Comparison of ENCODE assay signal across 22 mouse cellular contexts in genomic region chr5:25945391-25945790, GRCm38 (mm10). TPM values are rescaled to one million over a fixed set of nuclear protein-coding genes. Genes with fewer than 3 reads are reported as not detected.
DNase-seq lines count a peak whose midpoint lies in the region; ATAC-seq and TF ChIP-seq lines count a peak whose summit lies in the region.
"Not testable (repeated sequence)": the region's sequence is repeated elsewhere in the genome, so short reads cannot be mapped to it uniquely, and the experiment has no call there.
"Had no signal": no experiment of that assay in that cellular context is flagged by ENCODE, and none has a peak within 500 bp of the region (broad histone marks: within the 10 kb centered on the region; RNA-seq: fewer than 3 reads in every experiment).

No protein-coding gene starts in this region.

- 72% methylated on average over 2 of the region's 2 CpGs for WGBS in heart, postnatal 0 days
- 82% methylated on average over 2 of the region's 2 CpGs for WGBS in limb, embryonic 14.5 days
- WGBS in liver, postnatal 0 days (ENCODE audit: insufficient replicate concordance): 74% methylated on average over 2 of the region's 2 CpGs
- 85% methylated on average over 2 of the region's 2 CpGs for whole genome bisulfite sequencing in midbrain, embryonic 11.5 days
- 88% methylated on average over 2 of the region's 2 CpGs for WGBS in neural tube, embryonic 11.5 days

- not testable (repeated sequence) for H3K27ac ChIP-seq in heart, postnatal 0 days (ENCODE audit: low read depth); limb, embryonic 14.5 days (replicated peaks; ENCODE audit: low read depth, low read length); liver, postnatal 0 days (ENCODE audit: low read depth); midbrain, embryonic 11.5 days (ENCODE audit: low read depth, low read length); neural tube, embryonic 11.5 days (ENCODE audit: low read depth, low read length)

- not testable (repeated sequence) for H3K4me3 ChIP-seq in heart, postnatal 0 days (ENCODE audit: low read depth, low read length); limb, embryonic 14.5 days (replicated peaks; ENCODE audit: low read length); liver, postnatal 0 days (ENCODE audit: low read depth, low read length); midbrain, embryonic 11.5 days (ENCODE audit: low read depth, low read length); neural tube, embryonic 11.5 days (ENCODE audit: low read depth, low read length)

- H3K36me3 ChIP-seq in heart, postnatal 0 days (replicated peaks; ENCODE audit: control insufficient read depth, insufficient read depth, low read length); limb, embryonic 14.5 days (ENCODE audit: control insufficient read depth, insufficient read depth, low read length); liver, postnatal 0 days (replicated peaks; ENCODE audit: insufficient read depth, low read length); midbrain, embryonic 11.5 days (ENCODE audit: control insufficient read depth, insufficient read depth, low read length); neural tube, embryonic 11.5 days (ENCODE audit: control insufficient read depth, insufficient read depth, low read length): not testable (repeated sequence)

- peak; percentile 83 for DNase-seq in heart, adult 11 months
- DNase-seq in heart, postnatal 0 days (ENCODE audit: low spot score): peak; percentile 5
- peak; percentile 2 for DNase-seq in limb, embryonic 14.5 days (ENCODE audit: low spot score)
- DNase-seq in liver, postnatal 0 days: peak; percentile 11
- peak; percentile 41 for DNase-seq in midbrain, embryonic 11.5 days (ENCODE audit: low spot score, missing footprints)
- DNase-seq in neural tube, embryonic 11.5 days (ENCODE audit: low spot score): peak; percentile 5

- not testable (repeated sequence) for TF ChIP-seq POLR2A in limb, embryonic 14.5 days (IDR thresholded peaks at IDR 0.05; ENCODE audit: borderline replicate concordance, extremely low read depth, insufficient read depth, insufficient read length)

- H3K9me3 ChIP-seq in heart, postnatal 0 days (replicated peaks; ENCODE audit: control insufficient read depth, low read length); limb, embryonic 14.5 days (ENCODE audit: control insufficient read depth, low read length); liver, postnatal 0 days (ENCODE audit: low read length); midbrain, embryonic 11.5 days (ENCODE audit: control insufficient read depth, low read length); neural tube, embryonic 11.5 days (ENCODE audit: control insufficient read depth, low read length): not testable (repeated sequence)

- H3K27me3 ChIP-seq in heart, postnatal 0 days (ENCODE audit: control insufficient read depth, insufficient read depth, low read length); limb, embryonic 14.5 days (ENCODE audit: control insufficient read depth, insufficient read depth, low read length); liver, postnatal 0 days (ENCODE audit: insufficient read depth, low read length); midbrain, embryonic 11.5 days (ENCODE audit: control insufficient read depth, insufficient read depth, low read length); neural tube, embryonic 11.5 days (ENCODE audit: control insufficient read depth, insufficient read depth, low read length): not testable (repeated sequence)

- H3K4me1 ChIP-seq in heart, postnatal 0 days (ENCODE audit: control insufficient read depth, insufficient read depth); limb, embryonic 14.5 days (ENCODE audit: control insufficient read depth, insufficient read depth, low read length); liver, postnatal 0 days (ENCODE audit: insufficient read depth); midbrain, embryonic 11.5 days (ENCODE audit: control insufficient read depth, insufficient read depth, low read length); neural tube, embryonic 11.5 days (ENCODE audit: control insufficient read depth, insufficient read depth, low read length): not testable (repeated sequence)

- TF ChIP-seq CTCF in heart, postnatal 0 days (IDR thresholded peaks at IDR 0.05; ENCODE audit: low read depth); liver, postnatal 0 days (IDR thresholded peaks at IDR 0.05; ENCODE audit: low read depth): not testable (repeated sequence)

- not testable (repeated sequence) for H3K4me2 ChIP-seq in heart, postnatal 0 days (ENCODE audit: low read depth, low read length); limb, embryonic 14.5 days (replicated peaks; ENCODE audit: low read depth, low read length, severe bottlenecking); liver, postnatal 0 days (ENCODE audit: low read depth, low read length); midbrain, embryonic 11.5 days; neural tube, embryonic 11.5 days (ENCODE audit: low read depth)

- not testable (repeated sequence) for ATAC-seq in heart, postnatal 0 days (ENCODE audit: insufficient read depth, low read depth); limb, embryonic 14.5 days (ENCODE audit: low FRiP score, low read depth); liver, postnatal 0 days; midbrain, embryonic 11.5 days (ENCODE audit: low FRiP score); neural tube, embryonic 11.5 days (ENCODE audit: insufficient read depth, low FRiP score, low TSS enrichment)

- TF ChIP-seq EP300 in heart, postnatal 0 days (IDR thresholded peaks at IDR 0.05; ENCODE audit: low read depth); liver, postnatal 0 days (IDR thresholded peaks at IDR 0.05; ENCODE audit: low read depth): not testable (repeated sequence)

- not testable (repeated sequence) for H3K9ac ChIP-seq in heart, postnatal 0 days (replicated peaks; ENCODE audit: low read depth, low read length); limb, embryonic 14.5 days (ENCODE audit: low read depth, low read length, severe bottlenecking); liver, postnatal 0 days (replicated peaks); midbrain, embryonic 11.5 days (ENCODE audit: low read length); neural tube, embryonic 11.5 days (ENCODE audit: low read length)

RNA-seq across cellular contexts. Expression of gene Gm21663, which starts 3.2 kb away (rescaled TPM):
- 0.42 TPM in 1 of 2 replicates, not detected in the other for total RNA-seq in heart, postnatal 0 days (2014; rRNA removed; ENCODE audit: low replicate concordance)
- not detected in 2 replicates for polyA plus RNA-seq in heart, postnatal 0 days (2015; fragmentation: Nextera tagmentation; extraction: Ambion mirVana)
- polyA plus RNA-seq in limb, embryonic 14.5 days (2012; rRNA removed): not detected in 2 replicates
- polyA plus RNA-seq in limb, embryonic 14.5 days (2014; fragmentation: Nextera tagmentation; extraction: Ambion mirVana): 0.19 TPM in 1 of 2 replicates, not detected in the other
- not detected in 2 replicates for polyA plus RNA-seq in liver, postnatal 0 days (2015; fragmentation: Nextera tagmentation; extraction: Ambion mirVana)
- polyA plus RNA-seq in midbrain, embryonic 11.5 days (2014; fragmentation: Nextera tagmentation; extraction: Ambion mirVana): 0.06 TPM in 1 of 2 replicates, not detected in the other
- polyA plus RNA-seq in neural tube, embryonic 11.5 days (2014; fragmentation: Nextera tagmentation; extraction: Ambion mirVana): not detected in 2 replicates
- total RNA-seq: adrenal gland, adult 18-20 months; adrenal gland, adult 8-10 months; adrenal gland, postnatal 14 days; adrenal gland, postnatal 36 days; CH12.LX; G1E had no signal
- polyA plus RNA-seq: activated CD4-positive, CD25-positive, alpha-beta regulatory T cell, adult 4 months; CD4-positive, CD25-positive, alpha-beta regulatory T cell, adult 4 months; cerebellum, adult 2 months; cortical plate, adult 2 months; embryonic facial prominence, embryonic 10.5 days; embryonic facial prominence, embryonic 12.5 days; forebrain, embryonic 11.5 days; forebrain, embryonic 13.5 days; forebrain, embryonic 15.5 days; G1E; Patski had no signal

RNA-seq across cellular contexts. Expression of gene Gm21671, which starts 8.8 kb away (rescaled TPM):
- total RNA-seq in heart, postnatal 0 days (2014; rRNA removed; ENCODE audit: low replicate concordance): not detected in 2 replicates
- not detected in 2 replicates for polyA plus RNA-seq in heart, postnatal 0 days (2015; fragmentation: Nextera tagmentation; extraction: Ambion mirVana)
- polyA plus RNA-seq in limb, embryonic 14.5 days (2012; rRNA removed): 0.03 TPM in 1 of 2 replicates, not detected in the other
- 0.12 TPM in 1 of 2 replicates, not detected in the other for polyA plus RNA-seq in limb, embryonic 14.5 days (2014; fragmentation: Nextera tagmentation; extraction: Ambion mirVana)
- not detected in 2 replicates for polyA plus RNA-seq in liver, postnatal 0 days (2015; fragmentation: Nextera tagmentation; extraction: Ambion mirVana)
- polyA plus RNA-seq in midbrain, embryonic 11.5 days (2014; fragmentation: Nextera tagmentation; extraction: Ambion mirVana): not detected in 2 replicates
- not detected in 2 replicates for polyA plus RNA-seq in neural tube, embryonic 11.5 days (2014; fragmentation: Nextera tagmentation; extraction: Ambion mirVana)
- total RNA-seq: adrenal gland, adult 18-20 months; adrenal gland, postnatal 14 days; CH12.LX had no signal
- polyA plus RNA-seq: activated CD4-positive, CD25-positive, alpha-beta regulatory T cell, adult 4 months; CD4-positive, CD25-positive, alpha-beta regulatory T cell, adult 4 months; cortical plate, adult 2 months; embryonic facial prominence, embryonic 10.5 days; embryonic facial prominence, embryonic 12.5 days; forebrain, embryonic 11.5 days; forebrain, embryonic 13.5 days; forebrain, embryonic 15.5 days; G1E; Patski had no signal

RNA-seq across cellular contexts. Expression of gene Gm21680, which starts 27.1 kb away (rescaled TPM):
- total RNA-seq in heart, postnatal 0 days (2014; rRNA removed; ENCODE audit: low replicate concordance): not detected in 2 replicates
- not detected in 2 replicates for polyA plus RNA-seq in heart, postnatal 0 days (2015; fragmentation: Nextera tagmentation; extraction: Ambion mirVana)
- polyA plus RNA-seq in limb, embryonic 14.5 days (2012; rRNA removed): not detected in 2 replicates
- polyA plus RNA-seq in limb, embryonic 14.5 days (2014; fragmentation: Nextera tagmentation; extraction: Ambion mirVana): 0.12 and 0.18 TPM in 2 replicates
- polyA plus RNA-seq in liver, postnatal 0 days (2015; fragmentation: Nextera tagmentation; extraction: Ambion mirVana): not detected in 2 replicates
- polyA plus RNA-seq in midbrain, embryonic 11.5 days (2014; fragmentation: Nextera tagmentation; extraction: Ambion mirVana): not detected in 2 replicates
- polyA plus RNA-seq in neural tube, embryonic 11.5 days (2014; fragmentation: Nextera tagmentation; extraction: Ambion mirVana): 0.08 TPM in 1 of 2 replicates, not detected in the other
- total RNA-seq: adrenal gland, adult 18-20 months; adrenal gland, adult 8-10 months; adrenal gland, postnatal 14 days; adrenal gland, postnatal 36 days; CH12.LX; G1E had no signal
- polyA plus RNA-seq: activated CD4-positive, CD25-positive, alpha-beta regulatory T cell, adult 4 months; CD4-positive, CD25-positive, alpha-beta regulatory T cell, adult 4 months; cerebellum, adult 2 months; cortical plate, adult 2 months; embryonic facial prominence, embryonic 12.5 days; forebrain, embryonic 11.5 days; G1E; Patski had no signal

RNA-seq across cellular contexts. Expression of gene Gm21698, which starts 43.1 kb away (rescaled TPM):
- not detected in 2 replicates for total RNA-seq in heart, postnatal 0 days (2014; rRNA removed; ENCODE audit: low replicate concordance)
- polyA plus RNA-seq in heart, postnatal 0 days (2015; fragmentation: Nextera tagmentation; extraction: Ambion mirVana): 0.05 and 0.10 TPM in 2 replicates
- polyA plus RNA-seq in limb, embryonic 14.5 days (2012; rRNA removed): not detected in 2 replicates
- 0.07 and 0.12 TPM in 2 replicates for polyA plus RNA-seq in limb, embryonic 14.5 days (2014; fragmentation: Nextera tagmentation; extraction: Ambion mirVana)
- polyA plus RNA-seq in liver, postnatal 0 days (2015; fragmentation: Nextera tagmentation; extraction: Ambion mirVana): not detected in 2 replicates
- polyA plus RNA-seq in midbrain, embryonic 11.5 days (2014; fragmentation: Nextera tagmentation; extraction: Ambion mirVana): 0.08 TPM in 1 of 2 replicates, not detected in the other
- not detected in 2 replicates for polyA plus RNA-seq in neural tube, embryonic 11.5 days (2014; fragmentation: Nextera tagmentation; extraction: Ambion mirVana)
- total RNA-seq: adrenal gland, adult 18-20 months; adrenal gland, adult 8-10 months; adrenal gland, postnatal 14 days; adrenal gland, postnatal 36 days; CH12.LX had no signal
- polyA plus RNA-seq: activated CD4-positive, CD25-positive, alpha-beta regulatory T cell, adult 4 months; CD4-positive, CD25-positive, alpha-beta regulatory T cell, adult 4 months; cortical plate, adult 2 months; forebrain, embryonic 11.5 days; forebrain, embryonic 13.5 days; forebrain, embryonic 15.5 days; G1E; Patski had no signal

RNA-seq across cellular contexts. Expression of gene Gm1979, which starts 59.2 kb away (rescaled TPM):
- total RNA-seq in heart, postnatal 0 days (2014; rRNA removed; ENCODE audit: low replicate concordance): not detected in 2 replicates
- 0.05 TPM in 1 of 2 replicates, not detected in the other for polyA plus RNA-seq in heart, postnatal 0 days (2015; fragmentation: Nextera tagmentation; extraction: Ambion mirVana)
- polyA plus RNA-seq in limb, embryonic 14.5 days (2012; rRNA removed): not detected in 2 replicates
- 0.15 and 0.30 TPM in 2 replicates for polyA plus RNA-seq in limb, embryonic 14.5 days (2014; fragmentation: Nextera tagmentation; extraction: Ambion mirVana)
- not detected in 2 replicates for polyA plus RNA-seq in liver, postnatal 0 days (2015; fragmentation: Nextera tagmentation; extraction: Ambion mirVana)
- 0.08 TPM in 1 of 2 replicates, not detected in the other for polyA plus RNA-seq in midbrain, embryonic 11.5 days (2014; fragmentation: Nextera tagmentation; extraction: Ambion mirVana)
- not detected in 2 replicates for polyA plus RNA-seq in neural tube, embryonic 11.5 days (2014; fragmentation: Nextera tagmentation; extraction: Ambion mirVana)
- total RNA-seq: adrenal gland, adult 18-20 months; adrenal gland, adult 8-10 months; adrenal gland, postnatal 14 days; adrenal gland, postnatal 36 days; CH12.LX had no signal
- polyA plus RNA-seq: activated CD4-positive, CD25-positive, alpha-beta regulatory T cell, adult 4 months; CD4-positive, CD25-positive, alpha-beta regulatory T cell, adult 4 months; cerebellum, adult 2 months; cortical plate, adult 2 months; forebrain, embryonic 13.5 days; forebrain, embryonic 15.5 days; G1E; Patski had no signal

Comparison
In these comparisons a context has a peak if more than half of its experiments do, and no peak if none do; other contexts are left out.
1. DNase-seq: peak in every context shown above with its lines; median percentile 83 in heart, adult 11 months; 41 in midbrain, embryonic 11.5 days; 11 in liver, postnatal 0 days; 5 in heart, postnatal 0 days; 5 in neural tube, embryonic 11.5 days; 2 in limb, embryonic 14.5 days.